Mouse (Mus musculus) adrenal gland, postnatal 14 days (tissue): ENCODE data around the gene Epc2. TPM values are rescaled to one million over a fixed set of nuclear protein-coding genes. Genes with fewer than 3 reads are reported as not detected.
"Not testable (repeated sequence)": the region's sequence is repeated elsewhere in the genome, so short reads cannot be mapped to it uniquely, and the experiment has no call there.

Experiments
- DNase-seq: peaks from one replicate; pipeline ENCODE4 v3.0.0; 2021; ENCODE audit warnings: mixed read lengths
- total RNA-seq: library from RNA; stranded (reverse); gene quantifications from 2 replicates; pipeline ENCODE4 v1.2.3, GENCODE M21; 2021

Gene Epc2
- total RNA-seq, 1 experiment from 2014 or later = 22.9 TPM

DNA sequence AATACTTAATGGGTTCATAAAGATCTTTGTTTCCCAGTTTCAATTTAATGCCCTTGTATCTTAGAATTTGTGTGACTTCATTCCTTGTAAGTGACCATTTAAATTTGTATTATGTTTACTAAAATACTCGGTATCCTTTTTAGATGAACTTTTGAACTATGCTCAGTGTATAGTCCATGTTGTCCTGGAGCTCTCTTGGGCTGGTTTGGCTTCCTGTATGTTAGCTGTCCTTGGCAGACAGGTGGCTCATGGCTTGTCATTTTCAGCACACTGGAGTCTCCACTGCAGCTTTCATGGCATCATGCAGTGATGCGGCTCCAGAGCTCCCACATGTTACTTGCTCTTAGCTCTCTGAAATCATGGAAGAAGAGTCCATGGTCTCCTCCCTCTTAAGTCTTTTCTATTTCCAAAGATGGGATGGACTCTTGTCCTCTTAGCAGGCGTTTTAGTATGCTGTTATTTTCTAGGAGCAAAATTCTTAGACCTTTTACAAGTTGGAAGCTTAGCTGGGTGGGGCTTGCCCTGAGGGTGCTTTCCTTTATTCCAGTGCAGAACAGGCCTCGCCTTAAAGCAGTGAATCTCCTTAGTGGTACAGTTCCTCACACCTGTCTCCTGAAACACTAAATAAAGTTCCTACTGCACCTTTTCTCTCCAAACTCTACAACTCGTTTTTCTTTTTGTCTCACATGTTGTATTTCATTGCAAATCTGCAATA, 20.5 kb downstream of the Epc2 start:
- no peak for DNase-seq

DNA sequence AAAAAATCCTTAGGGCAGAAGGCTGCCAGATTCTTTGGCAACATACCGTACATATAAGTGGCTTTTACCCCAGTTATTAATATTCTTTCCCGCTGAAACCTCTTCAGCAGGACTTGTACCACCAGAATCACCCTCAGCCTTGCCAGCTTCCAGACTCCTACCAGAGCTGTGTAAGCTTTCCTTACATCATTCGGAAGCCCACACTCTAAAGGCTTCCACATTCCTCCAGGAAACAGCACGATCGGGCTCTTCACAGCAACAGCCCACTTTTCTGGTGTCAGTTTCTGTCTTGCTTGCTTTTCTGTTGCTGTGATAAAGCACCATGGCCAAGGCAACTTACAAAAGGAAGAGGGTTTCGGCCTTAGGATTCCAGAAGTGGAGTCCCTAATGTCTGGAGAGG, 21.2 kb downstream of the Epc2 start:
- no peak for DNase-seq

DNA sequence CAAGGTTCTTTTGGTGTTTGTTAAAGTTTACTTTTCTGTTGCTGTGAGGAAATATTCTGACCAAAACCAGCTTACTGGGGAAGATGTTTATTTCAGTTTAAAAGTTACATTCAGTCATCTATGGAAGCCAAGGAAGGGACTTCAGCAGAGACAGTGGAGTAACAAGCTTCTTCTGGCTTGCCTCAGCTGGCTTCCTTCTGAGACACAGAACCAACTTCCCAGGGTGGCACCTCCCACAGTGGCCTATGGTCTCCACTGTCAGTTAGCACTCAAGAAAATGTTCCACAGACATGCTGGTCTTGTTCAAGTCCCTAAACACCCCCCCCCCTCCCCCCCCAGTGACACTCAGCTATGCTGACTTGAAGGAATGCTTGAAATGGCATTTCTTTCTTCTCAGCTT, 30.9 kb downstream of the Epc2 start:
- no peak for DNase-seq

DNA sequence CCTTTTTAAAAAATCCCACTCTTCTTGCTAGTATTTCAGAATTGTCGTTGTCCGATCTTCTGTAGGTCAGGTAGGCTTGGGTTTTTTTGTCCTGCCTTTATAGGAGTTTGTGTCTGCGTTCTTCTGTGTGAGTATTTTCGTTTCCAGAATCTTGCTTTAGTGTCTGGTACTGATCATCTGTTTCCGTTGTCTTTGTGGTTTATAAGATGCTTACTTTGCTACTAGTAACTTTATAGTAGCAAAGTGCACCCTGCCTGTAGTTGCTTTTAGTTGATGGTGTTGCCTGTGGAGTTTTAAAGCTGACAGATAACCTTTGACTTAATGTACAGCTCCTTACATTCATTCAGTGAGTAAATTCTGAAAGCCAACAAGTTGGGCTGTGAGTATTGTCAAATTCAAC, 32.1 kb downstream of the Epc2 start:
- DNase-seq = no peak

DNA sequence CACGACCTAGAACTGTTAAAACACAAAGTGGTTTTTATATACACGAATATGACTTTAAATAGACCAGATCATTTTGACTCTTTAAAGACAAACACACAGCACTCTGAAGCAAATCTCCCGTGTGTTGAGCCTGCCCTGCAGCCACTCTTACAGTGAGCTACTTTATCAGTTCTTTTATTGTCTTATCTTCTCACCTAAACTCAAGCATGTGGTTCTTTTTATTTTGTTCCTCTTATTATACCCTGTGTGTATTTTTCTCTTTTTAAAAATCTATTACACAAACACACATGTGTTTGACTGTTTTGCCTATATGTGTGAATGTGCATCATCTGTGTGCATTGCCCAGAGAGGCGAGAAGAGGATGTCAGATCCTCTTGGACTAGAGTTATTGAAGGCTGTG, 50.1 kb downstream of the Epc2 start:
- DNase-seq = no peak

DNA sequence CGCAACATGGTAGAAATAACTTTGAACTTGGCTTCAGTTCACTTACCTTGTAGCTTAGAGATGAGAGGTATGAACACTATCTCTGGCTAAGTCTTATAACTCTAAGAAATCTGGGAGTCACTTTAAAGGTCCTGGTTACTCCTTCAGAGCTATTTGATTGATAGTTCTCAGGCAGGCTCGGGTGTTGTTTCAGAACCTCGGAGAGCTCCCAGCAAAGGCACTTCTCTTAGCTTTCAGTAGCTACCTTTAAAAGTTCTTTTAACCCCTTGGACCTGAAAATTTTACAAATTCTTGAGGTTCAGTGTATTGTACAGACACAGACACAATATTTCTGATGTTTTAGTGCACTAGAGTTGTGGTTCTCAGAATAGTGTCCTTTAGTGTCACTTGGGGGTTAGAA, 52.3 kb downstream of the Epc2 start:
- DNase-seq = peak; percentile 51

DNA sequence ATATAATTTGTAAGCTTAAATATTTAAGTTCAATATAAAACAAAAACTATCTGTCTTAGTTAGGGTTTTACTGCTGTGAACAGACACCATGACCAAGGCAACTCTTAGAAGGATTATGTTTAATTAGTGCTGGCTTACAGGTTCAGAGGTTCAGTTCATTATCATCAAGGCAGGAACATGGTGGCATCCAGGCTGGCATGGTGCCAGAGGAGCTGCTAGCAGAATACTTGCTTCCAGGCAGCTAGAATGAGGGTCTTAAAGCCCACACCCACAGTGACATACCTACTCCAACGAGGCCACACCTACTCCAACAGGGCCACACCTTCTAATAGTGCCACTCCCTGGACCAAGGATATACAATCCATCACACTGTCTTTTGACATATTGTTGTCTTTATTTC, 53.9 kb downstream of the Epc2 start:
- DNase-seq = not testable (repeated sequence)

DNA sequence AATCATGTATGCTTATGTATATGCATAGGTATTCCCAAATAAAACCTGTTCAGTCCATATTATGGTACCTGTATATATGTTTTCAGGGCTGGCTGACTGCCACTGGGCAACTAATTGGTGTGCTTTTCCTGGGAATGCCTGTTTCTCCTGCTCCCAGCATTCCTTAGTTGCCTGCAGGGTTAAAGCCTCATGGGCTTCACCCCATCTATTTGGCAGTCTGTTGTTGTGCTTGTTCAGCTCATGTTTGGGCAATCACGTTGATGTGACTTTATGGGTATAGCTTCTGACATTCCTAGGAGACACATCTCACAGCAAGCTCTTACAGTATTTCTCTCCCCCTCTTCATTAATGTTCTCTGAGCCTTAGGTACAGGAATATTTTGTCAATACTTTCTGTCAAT, 59.5 kb downstream of the Epc2 start:
- no peak for DNase-seq

DNA sequence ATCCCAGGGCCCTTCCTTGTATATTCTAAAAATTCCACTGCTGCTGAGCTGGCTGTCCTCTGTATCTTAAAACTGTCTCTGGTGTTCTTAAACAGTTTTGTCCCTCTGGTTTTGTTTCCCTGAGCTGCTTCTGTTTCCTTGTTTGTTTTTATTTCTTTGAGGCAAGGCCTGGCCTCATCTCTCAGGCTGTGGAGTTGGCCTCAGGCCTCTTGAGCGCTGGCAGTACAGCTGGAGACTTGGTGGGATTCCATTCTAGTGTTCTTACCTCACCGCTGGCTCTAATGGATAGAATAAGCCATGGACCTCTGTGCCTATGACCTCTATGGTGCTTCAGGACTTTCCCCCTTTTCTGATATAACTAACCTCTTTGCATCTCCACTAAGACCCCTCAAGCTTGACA, 64.7 kb downstream of the Epc2 start:
- DNase-seq = no peak

DNA sequence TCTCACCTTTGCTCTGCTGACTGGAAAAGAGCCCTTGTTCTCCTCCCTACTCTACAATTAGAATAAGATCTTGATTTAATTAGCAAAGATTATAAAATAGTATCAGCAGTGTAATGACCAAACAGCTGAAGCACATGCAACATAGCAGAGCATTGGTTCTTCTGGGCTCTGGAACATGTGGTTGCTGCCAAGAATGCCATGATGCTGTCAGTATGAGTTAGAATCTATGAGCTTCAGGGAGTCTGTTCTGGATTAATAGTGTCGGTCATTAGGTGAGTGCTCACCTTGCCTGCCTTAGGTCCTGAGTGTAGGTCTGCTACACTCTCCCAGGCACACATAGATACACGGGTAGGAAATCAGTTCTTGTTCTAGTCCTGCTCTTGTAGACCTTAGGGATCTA, 69.1 kb downstream of the Epc2 start:
- DNase-seq = no peak

DNA sequence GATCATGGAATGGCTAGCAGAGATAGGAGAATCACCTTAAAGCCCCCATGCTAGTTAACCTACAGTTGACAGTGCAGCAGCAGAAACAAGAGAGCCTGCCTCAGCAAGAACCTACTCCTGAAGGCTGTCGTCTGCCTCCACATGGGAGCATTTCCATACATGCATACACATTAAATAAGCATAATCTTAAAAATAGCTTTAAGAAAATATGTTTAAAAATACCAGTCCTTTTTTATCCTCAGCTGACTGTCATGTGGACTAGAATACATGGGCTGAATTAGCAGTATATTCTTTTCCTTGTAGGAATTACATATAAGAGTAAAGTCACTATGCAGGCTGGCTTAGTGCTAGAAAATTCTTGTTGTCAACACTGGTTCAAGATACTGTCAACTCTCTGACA, 69.7 kb downstream of the Epc2 start:
- no peak for DNase-seq

DNA sequence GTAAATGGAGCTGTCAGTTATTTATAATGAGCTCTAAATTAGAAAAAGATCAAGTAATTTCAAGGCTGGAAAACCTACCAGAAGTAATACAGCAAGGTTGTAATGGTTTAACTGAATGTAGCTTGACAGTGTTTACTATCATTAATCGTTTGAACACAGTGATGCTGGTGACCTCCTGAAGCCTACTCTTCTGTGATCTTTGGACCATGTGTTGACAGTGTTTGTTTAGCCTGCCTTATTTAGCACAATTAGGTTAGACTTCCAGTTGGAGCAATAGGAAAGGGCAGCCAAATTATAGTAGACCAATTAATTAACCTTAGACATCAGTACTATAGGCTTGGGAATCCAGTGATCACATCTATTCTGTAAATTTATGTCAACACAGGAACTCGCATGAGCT, 70.3 kb downstream of the Epc2 start:
- no peak for DNase-seq

DNA sequence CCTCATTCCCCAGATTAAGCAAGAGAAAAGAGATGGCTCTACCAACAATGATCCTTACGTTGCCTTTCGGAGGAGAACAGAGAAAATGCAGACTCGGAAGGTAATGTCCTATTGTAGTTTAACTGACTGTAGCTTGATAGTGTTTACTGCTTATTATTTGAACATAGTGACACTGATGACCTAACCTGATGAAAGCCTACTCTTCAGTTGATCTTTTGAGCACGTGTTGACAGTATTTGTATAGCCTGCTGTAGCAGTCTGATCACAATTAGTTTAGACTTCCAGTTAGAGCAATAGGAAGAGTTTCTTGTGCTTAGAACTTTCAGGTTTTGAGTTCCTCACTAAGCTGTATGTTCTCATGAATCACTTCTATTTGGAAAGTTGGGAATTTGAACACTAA, 71.3 kb downstream of the Epc2 start:
- no peak for DNase-seq

DNA sequence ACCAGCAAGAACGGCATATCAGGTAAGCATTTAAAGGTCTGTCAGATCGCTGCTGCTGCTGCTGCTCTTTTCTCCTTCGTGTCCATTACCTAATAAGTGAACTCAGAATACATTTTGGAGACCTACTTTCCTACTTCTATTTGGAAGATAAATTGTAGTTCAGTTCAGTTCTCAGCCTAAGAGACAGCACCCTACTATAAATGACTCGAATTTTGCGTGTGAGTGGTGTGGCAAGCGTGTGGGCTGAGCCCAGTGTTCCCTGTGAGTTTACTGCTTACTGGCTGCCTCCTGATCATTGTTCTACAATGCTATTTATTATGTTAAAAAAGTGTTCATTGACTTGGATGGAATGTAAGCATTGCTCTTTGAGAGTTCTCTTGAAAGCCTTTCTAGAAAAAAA, 85.9 kb downstream of the Epc2 start:
- DNase-seq = no peak

DNA sequence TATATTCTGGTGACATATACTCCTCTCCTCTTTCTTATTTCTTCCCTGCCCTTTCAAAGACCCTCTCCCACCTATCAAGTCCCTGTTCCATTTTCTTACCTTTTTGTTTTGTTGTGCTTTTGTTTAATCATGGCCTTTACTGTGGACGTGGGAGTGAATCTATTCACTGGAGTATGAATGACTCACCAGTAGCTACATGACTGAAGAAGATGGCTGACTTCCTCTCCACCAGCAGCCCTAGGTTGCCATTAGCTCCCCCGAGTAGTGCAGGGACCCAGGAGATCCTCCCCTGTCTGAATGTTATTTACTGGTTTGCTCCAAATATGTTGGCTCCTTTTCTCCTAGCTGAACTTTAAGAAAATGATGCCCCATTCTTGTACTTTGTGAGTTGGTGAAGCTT, 86.8 kb downstream of the Epc2 start:
- DNase-seq = no peak

DNA sequence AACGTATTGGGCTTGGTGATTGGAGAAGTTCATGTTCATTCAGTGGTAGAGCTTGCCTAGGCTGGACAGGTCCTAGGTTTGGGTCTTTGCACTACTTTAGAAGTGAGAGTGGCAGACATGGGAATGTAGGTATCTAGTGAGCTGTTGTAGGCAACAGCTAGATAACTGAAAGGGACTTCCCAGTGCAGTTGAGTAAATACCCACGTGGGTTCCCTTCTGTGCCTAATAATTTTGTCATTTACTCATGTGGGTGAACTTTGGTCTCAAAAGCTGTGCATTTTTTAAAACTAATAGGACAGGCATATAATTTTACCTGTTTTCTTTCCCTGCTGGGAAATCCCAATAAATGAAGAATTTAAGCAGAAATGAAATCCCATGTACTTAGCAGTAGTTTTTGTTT, 88.5 kb downstream of the Epc2 start:
- DNase-seq = no peak

DNA sequence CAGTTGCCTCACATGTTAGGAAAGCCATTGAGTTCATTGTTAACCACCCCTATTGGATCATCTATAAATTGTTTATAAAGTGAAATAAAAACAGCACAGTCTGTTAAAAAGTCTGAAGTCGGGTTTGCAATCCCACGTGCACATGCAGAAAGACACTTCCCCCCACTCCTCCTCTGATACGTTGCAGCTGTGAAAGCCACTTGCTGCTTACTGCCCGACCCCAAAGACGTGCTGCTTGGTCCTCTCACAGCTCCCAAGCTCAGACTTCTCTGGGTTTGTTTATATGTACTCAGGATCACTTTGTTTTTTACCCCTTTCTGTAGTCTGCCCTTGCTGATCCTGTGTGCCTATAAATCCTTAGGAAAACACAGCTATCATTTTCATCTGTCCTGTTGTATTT, 96.5 kb downstream of the Epc2 start:
- DNase-seq = no peak

DNA sequence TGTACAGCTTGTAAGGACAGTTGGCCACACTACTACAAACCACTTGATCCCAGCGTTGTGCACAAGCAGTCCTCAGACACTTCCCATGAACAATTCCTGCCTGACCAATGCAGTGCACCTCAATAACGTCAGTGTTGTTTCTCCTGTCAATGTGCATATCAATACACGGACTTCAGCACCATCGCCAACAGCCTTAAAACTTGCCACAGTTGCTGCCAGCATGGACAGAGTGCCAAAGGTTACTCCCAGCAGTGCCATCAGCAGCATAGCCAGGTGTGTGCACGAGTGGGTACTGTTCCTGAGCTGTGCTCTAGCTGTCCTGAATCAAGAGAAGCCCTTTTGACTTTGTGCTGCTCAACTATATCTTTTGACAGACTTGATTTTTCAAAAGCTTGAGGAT, 97.2 kb downstream of the Epc2 start:
- DNase-seq = no peak

DNA sequence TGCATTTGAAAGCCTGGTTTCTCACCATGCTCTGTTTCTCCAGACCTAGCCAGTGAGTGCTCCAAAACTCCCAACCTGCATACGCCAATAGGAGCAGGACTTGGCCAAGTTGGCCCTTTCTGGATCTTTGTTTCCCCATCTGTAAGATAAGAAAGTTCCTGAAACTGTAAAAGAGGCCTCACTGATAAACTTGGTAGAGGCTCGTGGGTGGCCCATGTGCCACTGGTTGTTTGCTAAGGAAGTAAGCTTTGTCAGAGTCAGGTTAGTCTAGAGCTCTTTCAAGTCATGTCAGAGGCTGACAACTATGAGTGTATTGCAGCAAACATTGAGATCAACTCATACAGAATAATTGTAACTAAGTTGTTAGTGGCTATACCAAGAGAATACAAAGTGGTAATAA, 101.8 kb downstream of the Epc2 start:
- DNase-seq = no peak

DNA sequence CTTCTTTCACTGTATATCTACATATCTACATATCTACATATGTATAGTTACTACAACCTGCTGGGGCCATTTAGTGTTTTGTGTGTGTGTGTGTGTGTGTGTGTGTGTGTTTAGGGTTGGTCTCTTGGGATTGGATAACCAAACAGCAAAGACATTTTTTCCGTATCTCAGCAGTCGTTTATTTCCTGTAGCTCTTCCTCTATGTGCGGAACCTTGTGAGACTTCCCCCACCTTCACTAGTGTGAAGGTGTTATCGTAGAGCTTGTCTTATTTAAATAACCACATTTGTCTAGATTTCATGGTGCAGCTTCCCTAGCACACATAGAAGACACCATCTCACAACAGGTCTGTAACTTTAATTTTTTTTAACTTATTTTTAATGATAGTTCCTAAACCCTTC, 106.1 kb downstream of the Epc2 start:
- DNase-seq = no peak

DNA sequence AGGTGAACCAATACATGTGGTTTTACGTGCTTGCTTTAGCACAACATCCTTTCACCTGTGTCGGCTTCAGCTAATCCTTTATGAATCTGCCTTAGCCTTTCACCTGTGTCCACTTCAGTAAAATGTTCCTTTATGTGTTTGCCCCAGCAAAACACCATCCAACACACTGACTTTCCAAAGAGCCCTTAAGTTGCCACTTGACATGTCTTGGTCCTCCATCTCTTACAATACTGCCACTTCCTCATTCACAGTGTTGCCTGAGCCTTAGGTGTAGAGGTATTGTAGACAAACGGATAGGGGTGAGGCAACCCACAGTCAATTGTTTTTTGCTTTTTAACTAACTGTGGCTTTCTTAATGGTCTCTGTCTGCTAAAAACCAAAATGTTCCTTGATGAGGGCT, 107.1 kb downstream of the Epc2 start:
- no peak for DNase-seq

DNA sequence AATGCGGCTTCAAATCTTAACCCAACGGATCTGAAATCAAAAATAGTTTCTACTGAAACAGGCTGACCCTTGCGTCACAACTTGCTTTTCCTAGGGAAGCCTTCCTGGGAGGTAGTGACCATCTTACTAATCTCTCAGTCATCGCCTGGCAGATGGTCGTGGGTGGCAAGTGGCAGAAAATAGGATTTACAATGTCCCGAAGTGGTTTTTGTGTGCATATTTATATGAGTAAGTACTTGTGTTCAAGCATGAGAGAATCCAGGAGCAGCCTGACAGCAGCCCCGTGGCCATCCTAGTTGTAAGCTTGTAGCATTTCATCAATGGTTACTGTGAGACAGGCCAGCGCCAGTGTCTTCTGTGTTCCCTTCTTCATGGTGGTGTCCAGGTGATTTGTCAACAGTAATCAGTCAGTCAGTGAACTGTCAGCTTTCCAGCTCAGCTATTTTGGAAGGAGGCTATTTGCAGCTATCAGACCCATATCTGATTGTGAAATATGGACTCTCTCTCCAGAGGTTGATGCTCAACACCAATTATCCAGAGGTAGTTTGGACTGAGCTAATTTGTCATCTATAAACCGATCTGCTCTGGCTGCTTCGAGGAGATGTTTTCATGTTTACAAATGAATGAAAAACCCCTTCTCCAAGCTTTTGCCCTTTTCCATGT, 111.5 kb downstream of the Epc2 start:
- no peak for DNase-seq

DNA sequence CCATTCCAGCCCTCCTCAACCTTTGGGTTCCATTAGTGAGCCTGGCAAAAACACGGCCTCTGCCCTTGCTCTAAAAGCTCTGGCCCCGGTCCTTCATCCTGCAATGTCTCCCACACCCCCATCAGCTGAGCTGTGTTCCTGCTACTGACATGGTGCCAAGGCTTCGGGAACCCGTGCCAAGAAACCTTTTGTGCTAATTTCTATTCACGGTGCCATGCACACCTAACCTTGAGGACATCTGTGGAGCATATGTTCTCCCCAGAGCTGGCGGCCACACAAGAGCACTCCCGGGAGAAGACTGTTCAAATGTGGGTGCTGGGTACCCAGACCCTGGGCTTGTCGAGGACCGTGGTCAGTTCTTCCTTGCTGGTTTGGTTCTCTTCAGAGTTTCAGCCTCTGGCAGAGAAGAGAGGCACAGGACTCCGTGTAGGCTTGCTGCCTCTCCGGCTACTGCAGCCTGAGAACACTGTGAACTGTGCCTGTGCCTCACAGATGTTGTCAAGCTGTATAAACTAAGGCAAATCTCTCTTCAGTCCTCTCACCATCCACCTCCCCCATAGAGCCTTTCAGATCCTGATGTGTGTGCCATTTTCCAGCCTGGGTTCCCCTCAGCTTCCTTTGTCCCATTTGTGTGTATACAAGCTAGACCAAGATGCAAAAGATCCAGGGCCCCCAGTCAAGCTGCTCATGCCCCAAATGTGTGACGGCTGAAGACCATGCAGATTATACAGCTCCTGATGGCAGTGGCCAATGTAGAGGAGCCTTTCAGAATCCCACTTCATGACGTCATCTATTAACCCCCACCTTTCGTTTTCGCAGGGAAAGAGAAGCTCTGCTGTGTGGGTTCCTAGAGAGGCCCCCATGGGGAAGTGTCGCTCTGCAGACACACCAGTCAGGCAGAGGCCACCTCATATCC, 118.8 kb downstream of the Epc2 start:
- peak; percentile 61 for DNase-seq

DNA sequence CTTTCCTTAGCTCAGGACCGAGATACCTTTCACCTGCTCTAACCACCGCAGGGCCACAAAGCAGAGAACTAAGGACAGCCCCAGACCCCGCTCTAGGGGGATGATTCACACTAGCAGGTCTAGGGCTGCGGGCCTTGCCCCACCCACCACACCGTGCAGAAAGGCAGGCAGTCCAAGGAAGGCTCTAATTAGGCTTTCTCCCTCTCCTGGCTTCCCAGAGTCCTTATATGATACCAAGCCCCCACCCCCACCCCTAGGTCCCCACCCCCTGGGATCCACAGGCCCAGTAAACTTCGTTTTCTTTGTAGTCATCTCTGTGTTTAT, 119.5 kb downstream of the Epc2 start:
- no peak for DNase-seq
